Mouse (Mus musculus): ENCODE results near the gene Stk35. TPM values are rescaled to one million over a fixed set of nuclear protein-coding genes. Genes with fewer than 3 reads are reported as not detected.
A peak's percentile ranks its signal among the peaks of the same experiment; 100 is the strongest.

Stk35 gene
- total RNA-seq (2021): 10 to 100 TPM; 25.1 to 26.2 TPM
- long read RNA-seq, experiment 1, partial matches to known transcripts: 2 of 4 reads
- long read RNA-seq, experiment 1, other reads (novel, unspliced or antisense): 0 of 4 reads
- long read RNA-seq, experiment 2, partial matches to known transcripts: 3 of 7 reads
- long read RNA-seq, experiment 2, other reads (novel, unspliced or antisense): 2 of 7 reads

GRCm38 (mm10) chr2:129800271-129800903 lies at the start of gene Stk35:
Gene Stk35 (plus strand): TSS chr2:129800517.
- peak; percentile 80 to 83 for DNase-seq (ENCODE audit: low spot score in 2 of 2)

DNA sequence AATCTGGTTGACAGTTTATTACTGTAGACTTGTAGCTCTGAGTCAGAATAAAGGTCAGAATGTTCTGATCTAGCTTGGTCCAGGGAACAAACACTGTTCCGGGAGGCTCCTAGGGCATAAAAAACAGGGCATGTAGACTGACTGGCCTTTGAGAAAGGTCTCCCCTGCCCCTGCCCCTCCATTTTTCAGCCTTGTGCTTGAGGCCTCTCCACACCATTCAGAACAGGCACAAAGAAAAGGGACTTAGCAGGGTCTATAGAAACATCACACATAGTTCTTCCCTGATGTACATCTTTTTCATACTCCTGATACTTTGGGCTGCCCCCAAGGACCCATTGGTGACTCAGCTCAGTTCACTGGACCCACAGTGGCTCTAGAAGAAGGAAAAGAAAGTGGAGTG lies 18.3 kb upstream of the Stk35 start:
- no peak for DNase-seq (ENCODE audit: low spot score in 2 of 2)

DNA sequence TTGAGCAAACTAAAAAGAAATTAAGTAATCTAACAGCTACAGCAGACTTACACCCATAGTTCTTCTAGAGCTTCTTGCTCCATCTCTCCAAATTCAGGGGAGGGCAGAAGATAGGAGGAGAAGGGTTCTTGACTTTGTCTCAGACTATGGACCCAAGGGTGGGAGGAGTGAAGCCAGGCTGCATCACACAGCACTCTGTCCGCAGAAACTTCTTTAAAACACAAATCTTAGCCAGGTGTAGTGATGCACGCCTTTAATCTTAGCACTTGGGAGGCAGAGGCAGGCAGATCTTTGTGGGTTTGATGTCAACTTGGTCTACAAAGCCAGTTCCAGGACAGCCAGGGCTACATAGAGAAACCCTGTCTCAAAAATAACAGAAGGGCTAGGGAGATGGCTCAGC lies 3.8 kb upstream of the Stk35 start:
- no peak for DNase-seq (ENCODE audit: low spot score in 2 of 2)

DNA sequence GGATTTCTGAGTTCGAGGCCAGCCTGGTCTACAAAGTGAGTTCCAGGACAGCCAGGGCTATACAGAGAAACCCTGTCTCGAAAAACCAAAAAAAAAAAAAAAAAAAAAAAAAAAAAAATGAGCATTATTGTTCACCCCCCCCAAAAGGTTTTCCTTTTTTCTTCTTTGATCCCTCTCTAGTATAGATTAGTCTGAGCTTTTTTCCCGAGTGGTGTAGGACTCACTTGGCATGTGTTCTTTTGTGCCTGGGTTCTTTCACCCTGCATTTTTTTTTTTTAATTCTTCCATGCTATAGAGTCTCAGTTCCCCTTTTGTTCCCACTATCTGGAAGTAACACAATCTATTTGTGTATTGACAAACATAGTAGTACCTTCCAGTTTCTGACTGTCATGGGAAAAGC lies 2.6 kb upstream of the Stk35 start:
- no peak for DNase-seq (ENCODE audit: low spot score in 2 of 2)

GRCm38 (mm10) chr2:129798410-129798809 lies 1.9 kb upstream of the Stk35 start:
- DNase-seq (ENCODE audit: low spot score in 2 of 2): no peak

DNA sequence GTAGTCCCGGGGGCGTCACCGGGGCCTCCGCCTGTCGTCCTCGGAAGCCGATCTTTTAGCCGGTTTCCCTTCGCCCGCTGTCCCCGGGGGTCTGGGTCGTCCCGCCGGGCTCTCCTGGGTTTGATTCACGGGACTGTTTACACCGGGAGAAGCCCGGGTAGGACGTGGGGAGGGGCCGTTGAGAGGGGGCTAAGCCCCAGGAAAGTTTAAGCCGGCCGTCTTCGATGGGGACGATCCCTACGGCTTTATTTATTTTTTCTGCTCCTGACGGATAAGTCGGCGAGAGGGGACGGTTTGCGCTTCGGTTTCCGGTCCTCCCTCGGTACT lies 550 bp downstream of the Stk35 start:
- DNase-seq (ENCODE audit: low spot score in 2 of 2): no peak

- DNase-seq (ENCODE audit: low spot score in 2 of 2): peak; percentile 97
Observed at GRCm38 (mm10) chr2:129801231-129802029, 1.1 kb downstream of the Stk35 start.

GRCm38 (mm10) chr2:129805486-129805885 lies 5.2 kb downstream of the Stk35 start:
- no peak for DNase-seq (ENCODE audit: low spot score in 2 of 2)

DNA sequence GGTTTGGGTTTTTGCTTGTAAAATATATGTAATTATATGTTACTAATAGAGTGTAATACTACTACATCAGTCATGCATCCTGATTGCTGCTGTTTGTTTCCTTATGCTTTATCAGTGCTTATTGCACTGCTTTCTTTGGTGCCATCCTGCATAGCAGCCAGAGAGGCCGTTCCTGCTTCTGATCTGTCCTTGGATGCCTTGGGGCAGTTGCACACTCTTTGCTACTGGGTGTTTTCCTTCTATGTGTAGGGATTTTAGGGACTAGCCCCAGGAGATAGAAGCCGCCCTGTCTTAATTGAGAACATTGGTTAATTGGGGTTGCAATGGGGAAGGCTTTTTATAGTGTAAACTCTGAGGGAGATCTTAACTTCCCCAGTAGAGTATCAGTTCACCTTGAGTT lies 6.2 kb downstream of the Stk35 start:
- no peak for DNase-seq (ENCODE audit: low spot score in 2 of 2)

DNA sequence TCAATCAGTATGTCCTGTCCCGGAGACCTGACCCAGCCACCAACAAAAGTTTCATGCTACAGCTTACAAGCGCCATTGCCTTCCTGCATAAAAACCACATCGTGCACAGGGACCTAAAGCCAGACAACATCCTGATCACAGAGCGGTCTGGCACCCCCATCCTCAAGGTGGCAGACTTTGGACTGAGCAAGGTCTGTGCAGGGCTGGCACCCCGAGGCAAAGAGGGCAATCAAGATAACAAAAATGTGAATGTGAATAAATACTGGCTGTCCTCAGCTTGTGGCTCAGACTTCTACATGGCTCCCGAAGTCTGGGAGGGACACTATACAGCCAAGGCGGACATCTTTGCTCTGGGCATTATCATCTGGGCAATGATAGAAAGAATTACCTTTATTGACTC lies 10.2 kb downstream of the Stk35 start:
- no peak for DNase-seq (ENCODE audit: low spot score in 2 of 2)

GRCm38 (mm10) chr2:129814033-129814432 lies 13.7 kb downstream of the Stk35 start:
- DNase-seq (ENCODE audit: low spot score in 2 of 2): no peak

- DNase-seq (ENCODE audit: low spot score in 2 of 2): no peak
Observed at GRCm38 (mm10) chr2:129815076-129815475, 14.8 kb downstream of the Stk35 start.

GRCm38 (mm10) chr2:129817603-129818257 lies 17.4 kb downstream of the Stk35 start:
- no peak for DNase-seq (ENCODE audit: low spot score in 2 of 2)

DNA sequence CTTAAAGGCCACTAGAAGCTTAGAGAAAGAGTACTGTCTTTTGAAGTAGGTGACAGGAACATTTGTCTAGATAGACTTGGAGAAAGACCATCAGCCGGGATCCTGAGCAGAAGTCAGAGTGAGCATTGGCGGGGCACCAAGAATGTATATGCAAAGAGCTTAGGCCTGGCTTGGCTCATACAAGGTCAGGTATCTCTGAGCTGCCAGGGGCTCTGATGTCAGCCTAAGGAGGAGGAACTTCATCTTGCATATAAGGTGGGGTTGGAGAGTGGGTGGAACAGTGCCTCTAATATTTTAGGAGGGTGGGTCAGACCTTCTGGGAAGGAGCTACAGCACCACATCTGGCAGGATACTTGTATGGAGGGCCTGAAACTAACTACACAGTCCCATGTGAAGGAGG lies 18.6 kb downstream of the Stk35 start:
- no peak for DNase-seq (ENCODE audit: low spot score in 2 of 2)

DNA sequence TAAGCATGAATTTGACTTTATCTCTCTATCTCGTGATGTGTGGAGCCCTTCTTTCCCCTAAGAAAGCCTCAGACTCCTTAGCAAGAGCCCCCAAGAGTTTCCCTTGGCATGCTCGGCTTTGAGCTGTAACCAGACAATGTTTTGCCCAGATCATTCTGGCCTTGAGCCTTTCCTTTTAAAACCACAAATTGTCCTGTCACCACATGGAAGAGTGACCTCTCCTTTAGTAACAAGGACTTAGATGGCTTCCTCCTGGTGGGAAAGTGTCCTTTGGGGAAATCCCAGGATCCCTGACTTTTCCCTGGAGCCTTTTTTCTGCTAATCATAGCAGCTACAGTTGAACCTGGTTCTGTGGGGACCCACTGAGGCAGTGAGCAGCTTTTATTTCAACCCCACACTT lies 19.2 kb downstream of the Stk35 start:
- DNase-seq (ENCODE audit: low spot score in 2 of 2): no peak

GRCm38 (mm10) chr2:129819951-129820350 lies 19.6 kb downstream of the Stk35 start:
- DNase-seq (ENCODE audit: low spot score in 2 of 2): no peak

- no peak for DNase-seq (ENCODE audit: low spot score in 2 of 2)
Observed at GRCm38 (mm10) chr2:129821021-129821420, 20.7 kb downstream of the Stk35 start.

DNA sequence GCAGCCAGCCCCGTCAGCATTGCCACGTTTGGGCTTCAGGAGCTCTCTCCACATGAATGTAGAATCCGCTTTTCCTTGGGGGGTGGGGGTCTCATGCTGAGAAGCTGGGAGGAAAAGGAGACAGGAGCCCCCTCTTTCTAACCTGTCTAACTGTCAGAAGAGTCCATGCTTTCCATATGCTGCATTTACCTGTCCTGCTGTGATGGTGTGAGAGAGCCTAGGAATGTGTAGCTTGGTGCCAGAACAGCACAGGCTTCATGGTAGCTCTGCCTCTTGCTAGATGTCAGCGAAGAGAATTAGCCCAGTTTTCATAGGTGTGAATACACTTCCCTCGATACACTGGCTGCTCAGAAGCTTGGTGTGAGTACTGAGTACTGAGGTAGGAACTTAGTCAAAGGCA lies 21.3 kb downstream of the Stk35 start:
- no peak for DNase-seq (ENCODE audit: low spot score in 2 of 2)

DNA sequence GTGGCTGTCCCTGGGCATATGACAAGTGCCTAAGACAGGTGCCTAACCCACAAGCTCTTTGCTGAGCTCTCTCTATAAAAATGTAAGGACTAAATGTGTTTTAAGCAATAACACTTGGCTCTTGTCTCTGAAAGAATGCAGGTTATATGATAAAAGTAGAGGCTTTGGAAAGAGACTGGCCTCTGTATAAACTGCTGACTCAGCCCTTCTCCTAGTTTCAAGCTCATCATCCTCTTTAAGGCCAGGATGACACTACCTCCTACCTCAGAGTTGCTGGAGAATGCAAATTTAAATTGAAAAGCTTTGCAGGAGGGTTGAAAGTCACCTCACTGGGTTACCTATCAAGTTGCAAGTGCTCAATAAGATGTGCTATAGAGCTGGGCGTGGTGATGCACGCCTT lies 23.0 kb downstream of the Stk35 start:
- no peak for DNase-seq (ENCODE audit: low spot score in 2 of 2)

GRCm38 (mm10) chr2:129824254-129824653 lies 23.9 kb downstream of the Stk35 start:
- no peak for DNase-seq (ENCODE audit: low spot score in 2 of 2)

DNA sequence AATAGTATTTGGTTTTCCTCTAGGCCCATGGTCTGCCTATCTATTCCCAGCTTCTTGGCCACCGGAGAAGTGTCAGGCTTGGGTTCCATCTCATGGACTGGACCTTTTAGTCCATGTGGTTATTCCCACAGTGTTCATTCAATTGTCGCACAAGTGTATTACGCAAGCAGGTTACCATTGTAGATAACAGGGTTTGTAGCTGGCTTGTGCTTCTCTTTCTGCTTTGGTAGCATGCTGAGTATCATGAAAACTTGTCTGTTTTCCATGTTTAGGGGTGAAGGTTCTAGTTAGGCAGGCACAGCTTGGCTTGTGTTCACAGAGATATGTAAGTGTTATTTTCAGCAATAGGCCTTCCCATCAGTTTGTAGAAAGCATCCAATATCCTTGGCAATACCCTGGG lies 25.8 kb downstream of the Stk35 start:
- DNase-seq (ENCODE audit: low spot score in 2 of 2): no peak

- no peak for DNase-seq (ENCODE audit: low spot score in 2 of 2)
Observed at GRCm38 (mm10) chr2:129832993-129833392, 32.7 kb downstream of the Stk35 start.

Measured in adrenal gland, adult 18-20 months (tissue).